Mouse (Mus musculus): ENCODE measurements at regions not wholly inside any gene's neighbourhood (a gene's known extent, or its start where the extent isn't known, plus 50 kb on each side); places are given as distances from the start of the nearest gene placed in this dataset.

DNA sequence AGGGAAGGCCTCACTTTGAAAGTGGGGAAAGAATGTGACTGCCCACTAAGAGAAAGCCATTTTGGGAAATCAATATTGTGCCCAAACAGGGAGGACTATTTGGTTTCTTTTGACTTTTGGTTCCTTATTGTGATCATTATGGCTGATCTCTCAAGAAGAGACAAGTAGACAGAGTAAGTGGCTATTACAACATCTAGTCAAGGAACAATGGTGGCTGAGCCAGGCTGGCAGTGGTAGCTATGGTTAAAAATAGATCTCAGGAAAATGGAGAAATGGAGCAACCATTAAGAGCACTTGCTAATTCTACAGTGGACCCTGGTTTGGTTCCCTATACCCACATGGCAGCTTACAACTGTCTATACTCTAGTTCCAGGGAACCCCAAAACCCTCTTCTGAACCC lies 102.6 kb upstream of the Pde7b start:
- no peak overlapping the region for H3K4me2 ChIP-seq (ENCODE audit: low read depth, severe bottlenecking)
- no peaks in the 10 kb centered on the region for H3K9me3 ChIP-seq (ENCODE audit: control insufficient read depth, low read length)
- no peaks in the 10 kb centered on the region for H3K36me3 ChIP-seq (ENCODE audit: control insufficient read depth, insufficient read depth, low read length)
- H3K27ac ChIP-seq (replicated peaks; ENCODE audit: low read depth, low read length): no peak overlapping the region
- H3K4me1 ChIP-seq (ENCODE audit: control insufficient read depth, insufficient read depth, low read length): no peaks in the 10 kb centered on the region
- no peak for DNase-seq (ENCODE audit: low spot score)
- no peak overlapping the region for H3K9ac ChIP-seq (ENCODE audit: low read length)
- ATAC-seq (ENCODE audit: insufficient number of reproducible peaks, low FRiP score, low TSS enrichment, low read depth): no peak
- no peaks in the 10 kb centered on the region for H3K27me3 ChIP-seq (ENCODE audit: control insufficient read depth, insufficient read depth, low read length)
- no peak overlapping the region for H3K4me3 ChIP-seq (ENCODE audit: low read depth, low read length)

DNA sequence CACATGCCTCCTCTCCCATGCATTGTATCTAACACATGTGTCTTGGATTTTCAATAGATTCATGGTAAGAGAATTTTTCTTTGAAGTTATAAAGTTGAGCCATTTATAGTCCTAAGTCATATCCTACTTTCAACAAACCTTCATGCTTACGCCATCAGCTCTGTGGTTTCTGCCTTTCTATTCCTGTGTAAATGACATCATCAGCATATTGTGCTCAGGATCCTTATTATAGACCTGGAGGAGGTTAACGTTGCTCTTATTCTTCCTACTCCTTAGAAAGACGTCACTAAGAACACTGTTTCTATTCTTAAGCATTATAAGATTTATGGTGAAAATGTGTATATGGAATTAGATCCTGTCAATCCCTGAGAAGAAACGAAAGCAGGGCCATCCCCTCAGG lies 93.7 kb upstream of the Pde7b start:
- Histone ChIP-seq H3K4me2 (ENCODE audit: low read depth, severe bottlenecking) (no peak overlapping the region), H3K4me3 (ENCODE audit: low read depth, low read length) (no peak overlapping the region), H3K9me3 (ENCODE audit: control insufficient read depth, low read length) (no peaks in the 10 kb centered on the region), H3K4me1 (ENCODE audit: control insufficient read depth, insufficient read depth, low read length) (no peaks in the 10 kb centered on the region), H3K27ac (replicated peaks; ENCODE audit: low read depth, low read length) (no peak overlapping the region), H3K27me3 (ENCODE audit: control insufficient read depth, insufficient read depth, low read length) (no peaks in the 10 kb centered on the region), H3K9ac (ENCODE audit: low read length) (no peak overlapping the region), H3K36me3 (ENCODE audit: control insufficient read depth, insufficient read depth, low read length) (no peaks in the 10 kb centered on the region)
- ATAC-seq (ENCODE audit: insufficient number of reproducible peaks, low FRiP score, low TSS enrichment, low read depth): no peak
- DNase-seq (ENCODE audit: low spot score): no peak
- WGBS: 83% methylated on average over 4 of the region's 4 CpGs

DNA sequence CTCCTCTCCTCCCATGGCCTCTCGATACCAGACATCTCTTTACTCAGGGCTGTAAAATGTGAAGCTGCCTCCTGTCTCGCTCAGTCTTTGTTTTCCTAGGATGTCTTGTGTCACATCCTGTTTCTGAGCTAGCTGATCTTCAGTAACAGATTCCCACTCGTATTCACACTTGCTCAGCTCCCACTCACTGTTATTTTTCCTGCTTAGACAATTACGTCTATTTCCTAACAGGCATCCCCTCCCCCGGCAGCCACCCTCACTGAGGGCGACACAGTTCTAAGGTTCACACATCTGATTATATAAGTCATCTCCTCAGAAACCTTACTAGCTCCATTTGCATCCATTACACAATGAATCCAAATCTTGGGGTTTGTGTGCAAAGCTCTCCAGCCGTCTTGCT lies 74.9 kb upstream of the Pde7b start:
- no peak for ATAC-seq (ENCODE audit: insufficient number of reproducible peaks, low FRiP score, low TSS enrichment, low read depth)
- Histone ChIP-seq H3K4me3 (ENCODE audit: low read depth, low read length) (no peak overlapping the region), H3K27ac (replicated peaks; ENCODE audit: low read depth, low read length) (no peak overlapping the region), H3K36me3 (ENCODE audit: control insufficient read depth, insufficient read depth, low read length) (no peaks in the 10 kb centered on the region), H3K27me3 (ENCODE audit: control insufficient read depth, insufficient read depth, low read length) (no peaks in the 10 kb centered on the region), H3K4me2 (ENCODE audit: low read depth, severe bottlenecking) (no peak overlapping the region), H3K9me3 (ENCODE audit: control insufficient read depth, low read length) (no peaks in the 10 kb centered on the region), H3K9ac (ENCODE audit: low read length) (no peak overlapping the region), H3K4me1 (ENCODE audit: control insufficient read depth, insufficient read depth, low read length) (no peaks in the 10 kb centered on the region)
- no peak for DNase-seq (ENCODE audit: low spot score)
- whole genome bisulfite sequencing: 68% methylated on average over 7 of the region's 7 CpGs

DNA sequence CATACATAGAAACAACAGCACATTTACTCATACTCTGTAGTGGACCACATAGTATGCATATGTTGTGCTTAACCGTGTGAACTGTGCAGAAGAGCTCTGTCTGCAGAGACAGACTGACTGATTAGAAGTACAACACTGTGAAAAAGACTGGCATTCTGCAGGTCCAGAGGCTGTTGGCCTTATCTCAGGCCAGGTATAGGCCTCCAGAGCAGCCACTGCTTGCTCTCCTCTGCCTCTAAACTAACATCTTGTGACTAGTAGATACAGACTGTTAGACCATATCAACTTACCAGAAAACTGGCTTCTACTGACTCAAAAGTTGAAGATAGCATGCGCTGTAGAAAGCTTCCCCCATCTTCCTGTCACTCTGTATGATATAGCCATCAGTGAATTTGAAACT lies 73.5 kb upstream of the Pde7b start:
- Histone ChIP-seq H3K9me3 (ENCODE audit: control insufficient read depth, low read length) (no peaks in the 10 kb centered on the region), H3K36me3 (ENCODE audit: control insufficient read depth, insufficient read depth, low read length) (no peaks in the 10 kb centered on the region), H3K4me1 (ENCODE audit: control insufficient read depth, insufficient read depth, low read length) (no peaks in the 10 kb centered on the region), H3K9ac (ENCODE audit: low read length) (no peak overlapping the region), H3K27me3 (ENCODE audit: control insufficient read depth, insufficient read depth, low read length) (no peaks in the 10 kb centered on the region), H3K4me3 (ENCODE audit: low read depth, low read length) (no peak overlapping the region), H3K27ac (replicated peaks; ENCODE audit: low read depth, low read length) (no peak overlapping the region), H3K4me2 (ENCODE audit: low read depth, severe bottlenecking) (no peak overlapping the region)
- no peak for ATAC-seq (ENCODE audit: insufficient number of reproducible peaks, low FRiP score, low TSS enrichment, low read depth)
- WGBS: 91% methylated on average over 2 of the region's 2 CpGs
- DNase-seq (ENCODE audit: low spot score): no peak

DNA sequence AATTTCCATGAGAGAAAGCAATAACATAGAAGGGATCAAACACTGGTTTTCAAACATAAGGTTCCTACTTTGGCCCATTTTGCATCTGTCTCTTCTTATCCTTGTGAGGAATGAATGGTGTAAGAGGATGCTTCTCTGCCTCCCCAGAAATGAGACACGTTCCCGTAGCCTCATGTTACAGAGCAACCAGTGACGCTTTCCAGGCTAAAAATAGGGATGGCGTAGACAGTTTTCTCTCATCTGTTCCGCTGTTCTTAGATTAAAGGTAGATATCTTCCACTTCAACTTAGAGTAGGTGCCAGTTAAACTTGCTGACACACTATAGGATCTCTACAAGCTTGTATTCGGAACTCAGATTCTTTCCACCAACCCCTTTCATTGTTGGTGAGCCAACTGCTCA lies 69.1 kb upstream of the Pde7b start:
- H3K9me3 ChIP-seq (ENCODE audit: control insufficient read depth, low read length): no peaks in the 10 kb centered on the region
- no peaks in the 10 kb centered on the region for H3K4me1 ChIP-seq (ENCODE audit: control insufficient read depth, insufficient read depth, low read length)
- no peak for DNase-seq (ENCODE audit: low spot score)
- H3K36me3 ChIP-seq (ENCODE audit: control insufficient read depth, insufficient read depth, low read length): no peaks in the 10 kb centered on the region
- ATAC-seq (ENCODE audit: insufficient number of reproducible peaks, low FRiP score, low TSS enrichment, low read depth): no peak
- H3K27me3 ChIP-seq (ENCODE audit: control insufficient read depth, insufficient read depth, low read length): no peaks in the 10 kb centered on the region
- no peak overlapping the region for H3K9ac ChIP-seq (ENCODE audit: low read length)
- H3K27ac ChIP-seq (replicated peaks; ENCODE audit: low read depth, low read length): no peak overlapping the region
- WGBS: 84% methylated on average over 6 of the region's 6 CpGs
- H3K4me3 ChIP-seq (ENCODE audit: low read depth, low read length): no peak overlapping the region
- no peak overlapping the region for H3K4me2 ChIP-seq (ENCODE audit: low read depth, severe bottlenecking)

DNA sequence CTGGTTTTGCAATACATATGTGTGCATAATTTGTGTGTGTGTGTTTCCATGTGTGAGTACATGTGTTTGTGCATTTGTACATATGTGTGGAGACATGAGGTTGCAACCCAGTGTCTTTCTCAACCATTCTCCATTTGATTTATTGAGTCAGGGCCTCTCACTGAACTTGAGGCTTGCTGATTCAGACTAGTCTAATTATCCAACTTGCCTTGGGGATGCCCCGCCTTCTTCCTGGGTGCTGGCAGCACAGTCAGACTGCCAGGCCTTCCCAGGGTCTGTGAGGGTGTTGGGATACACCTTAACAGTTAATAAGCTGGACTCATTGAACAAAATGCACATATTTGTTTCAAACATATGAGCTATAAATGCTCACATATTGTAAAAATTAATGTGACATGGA lies 56.1 kb upstream of the Pde7b start:
- DNase-seq (ENCODE audit: low spot score): no peak
- Histone ChIP-seq H3K9me3 (ENCODE audit: control insufficient read depth, low read length) (no peaks in the 10 kb centered on the region), H3K27ac (replicated peaks; ENCODE audit: low read depth, low read length) (no peak overlapping the region), H3K4me3 (ENCODE audit: low read depth, low read length) (no peak overlapping the region), H3K9ac (ENCODE audit: low read length) (no peak overlapping the region), H3K36me3 (ENCODE audit: control insufficient read depth, insufficient read depth, low read length) (no peaks in the 10 kb centered on the region), H3K4me1 (ENCODE audit: control insufficient read depth, insufficient read depth, low read length) (no peaks in the 10 kb centered on the region), H3K4me2 (ENCODE audit: low read depth, severe bottlenecking) (no peak overlapping the region), H3K27me3 (ENCODE audit: control insufficient read depth, insufficient read depth, low read length) (no peaks in the 10 kb centered on the region)
- no peak for ATAC-seq (ENCODE audit: insufficient number of reproducible peaks, low FRiP score, low TSS enrichment, low read depth)
- WGBS: 91% methylated on average over 1 of the region's 1 CpGs

DNA sequence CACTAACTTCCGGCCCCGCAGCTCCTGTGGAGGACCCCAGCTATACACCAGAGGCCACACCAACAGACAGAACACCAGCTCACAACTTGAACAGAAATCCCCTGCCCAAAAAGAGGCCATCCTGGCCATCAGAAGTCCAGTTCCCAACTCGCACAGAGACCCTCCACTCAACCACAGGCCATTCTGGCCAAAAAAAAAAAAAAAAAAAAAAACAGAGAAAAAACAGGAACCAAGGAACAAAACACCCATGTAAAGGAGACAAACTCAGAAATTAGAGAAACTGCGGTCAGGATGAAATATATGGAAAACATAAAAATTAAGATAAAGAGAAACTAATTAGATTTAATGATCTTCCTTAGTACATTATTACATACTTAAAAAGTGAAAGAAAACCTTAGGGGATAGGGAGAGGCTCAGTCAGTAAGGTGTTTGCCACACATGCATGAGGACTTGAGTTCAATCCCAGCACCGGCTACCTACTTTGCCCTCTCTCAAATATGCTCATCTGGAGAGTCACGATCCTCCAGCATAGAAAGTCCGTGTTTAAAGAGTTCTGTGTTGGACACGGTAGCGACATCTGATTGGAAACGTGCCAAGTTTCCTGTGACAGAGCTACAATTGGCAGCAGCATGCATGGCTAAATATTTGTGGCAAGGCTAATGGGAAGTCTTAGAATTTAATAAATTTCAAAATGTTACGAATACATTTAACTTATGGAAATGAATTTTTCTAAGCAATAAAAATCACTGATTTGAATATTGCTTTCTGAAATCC lies 51.9 kb upstream of the Pde7b start:
- H3K36me3 ChIP-seq (ENCODE audit: control insufficient read depth, insufficient read depth, low read length): no peaks in the 10 kb centered on the region
- no peak overlapping the region for H3K9ac ChIP-seq (ENCODE audit: low read length)
- ATAC-seq (ENCODE audit: insufficient number of reproducible peaks, low FRiP score, low TSS enrichment, low read depth) (no peak), DNase-seq (ENCODE audit: low spot score) (no peak)
- H3K4me1 ChIP-seq (ENCODE audit: control insufficient read depth, insufficient read depth, low read length): no peaks in the 10 kb centered on the region
- no peak overlapping the region for H3K4me2 ChIP-seq (ENCODE audit: low read depth, severe bottlenecking)
- no peaks in the 10 kb centered on the region for H3K9me3 ChIP-seq (ENCODE audit: control insufficient read depth, low read length)
- no peaks in the 10 kb centered on the region for H3K27me3 ChIP-seq (ENCODE audit: control insufficient read depth, insufficient read depth, low read length)
- no peak overlapping the region for H3K27ac ChIP-seq (replicated peaks; ENCODE audit: low read depth, low read length)
- 91% methylated on average over 11 of the region's 11 CpGs for WGBS
- H3K4me3 ChIP-seq (ENCODE audit: low read depth, low read length): no peak overlapping the region

DNA sequence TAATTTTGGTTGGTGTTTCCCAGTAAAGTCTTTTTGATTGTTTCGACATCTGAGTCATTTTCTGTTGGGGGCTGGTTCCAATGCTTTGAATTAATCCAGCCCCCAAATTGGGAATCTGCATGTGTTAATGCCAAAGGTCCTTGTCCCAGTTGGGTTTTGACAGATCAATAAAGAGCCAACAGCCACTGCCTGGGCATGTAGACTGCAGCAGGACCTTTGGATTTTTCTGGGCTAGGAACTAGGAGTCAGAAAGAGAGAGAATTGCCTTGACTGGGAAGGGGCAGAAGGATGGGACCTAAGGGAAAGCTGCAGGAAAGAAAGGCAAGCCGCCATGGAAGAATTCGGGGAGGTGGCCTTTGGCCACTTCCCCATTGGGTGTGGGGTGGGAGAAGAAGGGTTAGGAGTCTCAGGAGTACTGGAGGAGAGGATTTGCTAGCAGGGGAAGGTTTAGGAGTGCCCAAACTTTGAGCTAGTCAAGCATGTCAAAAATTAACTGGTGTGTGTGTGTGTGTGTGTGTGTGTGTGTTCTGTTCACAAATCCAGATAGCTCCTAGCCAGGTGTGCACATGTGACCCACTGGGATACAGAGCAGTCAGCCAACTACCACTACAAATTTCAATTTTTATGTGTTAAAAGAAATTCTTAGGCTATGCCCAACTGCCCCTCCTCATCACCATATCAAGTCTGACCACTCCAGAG lies 51.0 kb upstream of the Pde7b start:
- no peak overlapping the region for H3K9ac ChIP-seq (ENCODE audit: low read length)
- no peak for ATAC-seq (ENCODE audit: insufficient number of reproducible peaks, low FRiP score, low TSS enrichment, low read depth)
- WGBS: 93% methylated on average over 3 of the region's 3 CpGs
- no peaks in the 10 kb centered on the region for H3K36me3 ChIP-seq (ENCODE audit: control insufficient read depth, insufficient read depth, low read length)
- no peak overlapping the region for H3K27ac ChIP-seq (replicated peaks; ENCODE audit: low read depth, low read length)
- DNase-seq (ENCODE audit: low spot score): no peak
- no peaks in the 10 kb centered on the region for H3K4me1 ChIP-seq (ENCODE audit: control insufficient read depth, insufficient read depth, low read length)
- no peaks in the 10 kb centered on the region for H3K9me3 ChIP-seq (ENCODE audit: control insufficient read depth, low read length)
- H3K27me3 ChIP-seq (ENCODE audit: control insufficient read depth, insufficient read depth, low read length): no peaks in the 10 kb centered on the region
- H3K4me2 ChIP-seq (ENCODE audit: low read depth, severe bottlenecking): no peak overlapping the region
- H3K4me3 ChIP-seq (ENCODE audit: low read depth, low read length): no peak overlapping the region

Data from limb, embryonic 11.5 days (tissue).